Mouse (Mus musculus) heart, embryonic 10.5 days (tissue): ENCODE results near the gene Nr2f2. TPM values are rescaled to one million over a fixed set of nuclear protein-coding genes. Genes with fewer than 3 reads are reported as not detected.

Experiments used
- DNase-seq: peaks from one replicate; pipeline ENCODE4 v3.0.0-alpha.2; 2017; ENCODE audit warnings: low spot score
- H3K27ac ChIP-seq: fragments of 300-500 bp; sonication (generic); 2 replicates; pipeline ENCODE4 v1.5.1; 2016; ENCODE audit warnings: mild to moderate bottlenecking
- H3K27me3 ChIP-seq: fragments of 300-500 bp; sonication (generic); 2 replicates; pipeline ENCODE4 v1.6.1; 2016; ENCODE audit warnings: mild to moderate bottlenecking; ENCODE audit not compliant: poor library complexity, insufficient read depth, severe bottlenecking
- H3K36me3 ChIP-seq: fragments of 300-500 bp; sonication (generic); 2 replicates; pipeline ENCODE4 v1.6.1; 2016; ENCODE audit warnings: mild to moderate bottlenecking, moderate library complexity
- H3K4me1 ChIP-seq: fragments of 300-500 bp; sonication (generic); 2 replicates; pipeline ENCODE4 v1.6.1; 2016; ENCODE audit warnings: mild to moderate bottlenecking
- H3K4me3 ChIP-seq: fragments of 300-500 bp; sonication (generic); 2 replicates; pipeline ENCODE4 v1.5.1; 2016; ENCODE audit warnings: mild to moderate bottlenecking, moderate library complexity
- H3K9me3 ChIP-seq: fragments of 300-500 bp; sonication (generic); 2 replicates; pipeline ENCODE4 v1.6.1; 2016; ENCODE audit warnings: mild to moderate bottlenecking, moderate library complexity
- WGBS: fragments of 180-500 bp; shearing (Covaris S2); methylation state at CpG from one replicate; pipeline ENCODE4 v1.1.7; 2016; 5-methylcytosine and 5-hydroxymethylcytosine counted together
- polyA plus RNA-seq: library from polyadenylated mRNA; unstranded; fragments of >200 nt; fragmentation: Nextera tagmentation; extraction: Ambion mirVana; gene quantifications from 2 replicates; pipeline ENCODE4 v1.2.1, GENCODE M21; 2016

Gene Nr2f2
- polyA plus RNA-seq, 1 experiment from 2014 or later = 48.0 TPM

DNA sequence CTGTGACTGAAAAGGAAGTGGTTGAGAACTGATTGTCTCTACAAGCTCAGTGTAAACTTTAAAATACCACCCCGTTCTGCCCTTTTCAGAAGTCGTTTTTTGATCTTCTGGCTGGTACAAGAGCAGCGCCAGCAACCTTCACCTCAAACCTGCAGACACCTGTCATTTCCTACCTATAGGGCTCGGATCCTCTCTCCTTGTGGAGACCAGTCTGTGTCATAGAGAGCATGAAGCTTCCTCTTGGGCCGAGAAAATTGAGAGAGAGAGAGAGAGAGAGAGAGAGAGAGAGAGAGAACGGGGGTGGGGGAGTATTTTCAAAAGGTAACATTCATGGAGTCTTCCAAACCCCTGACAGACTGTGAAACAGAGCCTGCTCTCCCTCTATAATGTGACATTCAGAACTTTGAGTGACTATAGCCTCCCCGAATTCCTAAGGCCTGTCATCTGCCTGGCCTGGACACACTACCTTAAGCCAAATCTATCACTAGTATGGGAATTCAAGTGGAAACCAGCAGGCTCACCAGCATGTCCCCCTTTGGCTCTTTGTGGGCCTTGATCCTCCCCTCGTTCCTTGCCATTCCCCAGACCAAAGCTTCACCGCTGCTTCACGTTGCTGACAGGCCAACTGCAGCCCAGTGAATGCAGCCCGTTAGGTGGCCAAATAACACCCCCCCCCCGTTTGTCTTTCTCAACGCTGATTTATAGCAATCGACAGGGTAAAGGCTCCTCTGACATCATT is 33.4 kb downstream of the Nr2f2 start:
- Histone ChIP-seq H3K27me3 (peaks cover 99% of the 10 kb centered on the region), H3K27ac (no peak overlapping the region), H3K4me3 (no peak overlapping the region), H3K9me3 (no peaks in the 10 kb centered on the region), H3K36me3 (no peaks in the 10 kb centered on the region), H3K4me1 (peaks cover 36% of the 10 kb centered on the region)
- WGBS = 4% methylated on average over 14 of the region's 14 CpGs
- no peak for DNase-seq

DNA sequence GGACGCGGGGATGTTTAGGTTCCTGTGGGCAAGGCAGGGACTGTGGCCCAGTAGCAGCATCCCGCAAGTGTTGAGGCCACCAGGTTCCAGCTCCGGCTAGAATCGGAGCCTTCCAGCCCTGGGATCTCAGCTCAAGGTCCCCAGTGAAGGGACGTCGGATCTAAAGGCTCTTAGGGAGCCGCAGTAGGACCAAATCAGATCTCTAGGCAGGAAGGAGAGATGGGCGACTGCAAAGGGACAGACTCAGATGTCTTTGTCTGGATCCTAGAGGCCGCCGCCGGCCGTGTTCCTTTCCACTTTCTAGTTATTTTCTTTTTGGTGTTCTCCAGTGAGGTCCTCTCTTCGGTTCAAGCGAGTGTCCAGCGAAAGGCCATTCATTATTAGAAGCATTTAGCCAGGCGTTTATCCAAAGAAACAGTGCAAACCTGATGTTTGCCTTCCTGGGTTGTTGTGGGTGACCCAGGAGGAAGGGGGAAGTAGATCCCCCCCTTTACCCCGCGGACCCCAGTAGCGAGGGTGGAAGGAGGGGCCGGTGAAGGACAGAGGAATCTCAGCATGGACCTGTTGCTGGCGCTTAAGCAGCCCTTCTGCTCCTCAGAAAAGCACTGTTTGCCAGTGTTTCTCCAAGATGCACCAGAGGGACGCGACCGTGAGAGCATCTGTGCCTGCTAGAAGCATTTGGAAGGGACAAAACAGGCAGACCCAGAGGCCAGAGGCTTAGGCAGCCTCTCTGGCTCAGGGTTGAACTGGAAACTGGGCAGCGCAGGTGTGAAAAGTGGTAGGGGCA is 34.3 kb downstream of the Nr2f2 start:
- Histone ChIP-seq H3K36me3 (no peaks in the 10 kb centered on the region), H3K27me3 (peaks cover 99% of the 10 kb centered on the region), H3K27ac (peak overlapping the region; percentile 71; the same call in 1 of the 2 replicates), H3K4me3 (peak overlapping the region; percentile 63), H3K4me1 (peaks cover 27% of the 10 kb centered on the region), H3K9me3 (no peaks in the 10 kb centered on the region)
- DNase-seq = peak; percentile 27
- WGBS = under 1% methylated on average over 26 of the region's 26 CpGs

DNA sequence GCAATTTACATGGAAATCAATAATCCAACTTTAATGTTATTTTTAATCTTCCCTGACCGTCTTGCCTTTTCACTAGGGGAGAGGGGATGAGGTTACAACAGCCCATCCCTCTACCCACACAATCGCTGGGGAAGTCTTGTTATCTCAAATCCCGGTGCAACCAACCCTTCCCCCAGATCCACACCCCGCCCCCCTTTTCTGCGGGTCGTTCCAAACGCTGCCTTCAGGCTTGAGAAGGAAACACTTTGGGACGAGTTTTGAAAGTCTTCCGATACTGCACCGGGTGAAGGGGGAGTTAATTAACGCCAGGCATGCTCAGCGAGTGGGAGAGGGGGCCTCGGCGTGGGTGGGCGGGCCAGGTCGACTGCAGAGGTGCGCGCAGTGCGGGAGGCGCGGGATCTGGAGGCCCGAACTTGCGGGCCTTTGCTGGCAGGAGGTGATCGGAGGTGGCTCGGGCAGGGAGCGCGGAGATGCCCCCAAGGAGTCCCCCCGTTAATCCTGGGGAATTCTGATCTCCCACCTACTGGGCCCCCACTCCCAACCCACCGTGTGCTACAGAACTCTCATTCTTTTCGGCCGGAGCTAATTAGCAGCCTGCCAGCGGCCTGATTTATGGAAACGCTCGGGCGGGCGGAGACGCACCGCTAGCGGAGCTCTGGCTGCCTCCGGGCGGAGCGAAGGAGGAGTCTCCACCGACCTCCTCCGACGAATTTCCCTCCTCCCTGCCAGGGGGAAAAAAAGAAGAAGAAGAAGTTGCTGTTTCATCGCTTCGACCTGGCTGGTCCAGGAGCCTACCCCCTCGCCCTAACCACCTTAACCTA is 35.1 kb downstream of the Nr2f2 start:
- DNase-seq = no peak
- WGBS = under 1% methylated on average over 48 of the region's 48 CpGs
- Histone ChIP-seq H3K27ac (peak overlapping the region; percentile 71), H3K4me1 (peaks cover 28% of the 10 kb centered on the region), H3K27me3 (peaks cover 99% of the 10 kb centered on the region), H3K36me3 (no peaks in the 10 kb centered on the region), H3K4me3 (peak overlapping the region; percentile 63), H3K9me3 (no peaks in the 10 kb centered on the region)

DNA sequence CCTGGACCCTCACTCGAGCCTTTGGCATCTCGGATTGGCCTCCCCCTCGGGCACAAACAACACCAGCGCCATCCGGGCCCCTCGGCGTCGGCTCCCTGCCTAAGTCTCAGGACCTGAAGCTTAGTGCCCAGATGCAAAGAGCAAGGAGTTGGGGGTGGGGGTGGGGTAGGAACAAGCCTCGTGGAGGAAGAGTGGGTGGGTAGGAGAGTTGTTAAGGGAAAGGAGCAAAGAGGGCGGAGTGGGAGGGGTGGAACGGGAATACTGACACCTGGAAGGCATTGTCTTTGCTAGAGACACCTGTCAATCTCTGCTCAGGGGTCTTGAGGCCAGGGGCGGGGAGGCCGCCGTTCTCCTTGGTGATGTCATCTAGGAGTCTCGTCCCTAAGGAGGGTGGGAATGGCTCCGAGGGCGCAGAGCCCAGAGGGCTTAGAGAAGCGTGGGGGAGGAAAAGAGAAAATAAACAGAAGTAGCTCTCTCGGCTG is 35.7 kb downstream of the Nr2f2 start:
- Histone ChIP-seq H3K27me3 (peaks cover 99% of the 10 kb centered on the region), H3K4me1 (peaks cover 32% of the 10 kb centered on the region), H3K36me3 (no peaks in the 10 kb centered on the region), H3K27ac (no peak overlapping the region), H3K9me3 (no peaks in the 10 kb centered on the region), H3K4me3 (peak overlapping the region; percentile 63)
- under 1% methylated on average over 19 of the region's 19 CpGs for WGBS
- DNase-seq = no peak

DNA sequence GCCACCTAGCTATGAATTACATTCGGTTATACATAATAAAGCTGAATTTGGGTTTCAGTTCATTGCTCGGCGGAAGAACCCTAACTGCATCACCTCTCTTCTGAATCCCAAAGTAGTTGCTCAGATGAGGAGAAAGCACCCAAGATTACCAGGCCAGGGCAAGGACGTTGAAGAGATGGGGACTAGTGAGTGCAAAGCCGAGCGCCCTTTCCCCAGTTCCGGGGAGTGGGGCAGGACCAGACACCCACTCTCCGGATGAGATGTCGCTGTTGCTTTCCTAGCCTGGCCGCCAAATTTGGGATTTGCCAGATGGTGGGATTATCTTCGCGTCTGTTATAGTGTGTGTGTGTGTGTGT is 36.4 kb downstream of the Nr2f2 start:
- under 1% methylated on average over 12 of the region's 12 CpGs for WGBS
- Histone ChIP-seq H3K36me3 (no peaks in the 10 kb centered on the region), H3K27me3 (peaks cover 99% of the 10 kb centered on the region), H3K4me3 (peak overlapping the region; percentile 63; the same call in 1 of the 2 replicates), H3K4me1 (peaks cover 38% of the 10 kb centered on the region), H3K9me3 (no peaks in the 10 kb centered on the region), H3K27ac (no peak overlapping the region)
- DNase-seq = no peak

DNA sequence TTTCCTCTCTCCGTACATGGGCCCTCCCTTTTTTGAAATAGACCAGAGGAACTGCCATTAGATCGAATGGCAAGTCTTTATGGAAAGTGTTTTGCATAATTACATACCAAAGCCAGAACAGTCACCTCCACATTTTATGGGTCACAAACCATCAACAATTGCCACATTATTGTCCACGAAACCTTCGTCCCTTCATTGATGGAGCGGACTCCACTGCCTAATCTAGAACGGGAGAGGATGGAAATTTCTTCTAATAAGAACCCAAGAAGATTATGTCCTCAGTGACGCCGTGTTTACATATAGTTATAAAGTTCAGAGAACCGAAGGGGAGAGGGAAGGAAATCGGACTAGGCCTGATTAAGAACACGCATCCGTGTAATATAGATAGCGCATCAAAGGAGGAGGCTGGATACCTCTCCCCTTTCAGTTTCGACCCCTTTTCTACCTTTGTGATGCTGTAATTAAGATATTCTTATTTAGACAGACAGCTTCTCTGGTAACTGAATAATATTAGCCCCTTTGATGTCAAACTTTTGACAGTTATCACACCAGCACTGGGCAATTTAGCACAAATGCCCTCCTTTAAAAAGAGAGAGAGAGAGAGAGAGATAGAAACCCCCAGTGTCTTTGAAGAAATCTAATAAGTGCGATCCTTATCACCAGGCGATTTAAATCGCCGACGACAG is 36.9 kb downstream of the Nr2f2 start:
- H3K4me1 ChIP-seq = peaks cover 35% of the 10 kb centered on the region
- no peak for DNase-seq
- H3K27ac ChIP-seq = no peak overlapping the region
- WGBS = 4% methylated on average over 19 of the region's 19 CpGs
- H3K4me3 ChIP-seq = no peak overlapping the region
- H3K27me3 ChIP-seq = peaks cover 99% of the 10 kb centered on the region
- H3K9me3 ChIP-seq = no peaks in the 10 kb centered on the region
- no peaks in the 10 kb centered on the region for H3K36me3 ChIP-seq

DNA sequence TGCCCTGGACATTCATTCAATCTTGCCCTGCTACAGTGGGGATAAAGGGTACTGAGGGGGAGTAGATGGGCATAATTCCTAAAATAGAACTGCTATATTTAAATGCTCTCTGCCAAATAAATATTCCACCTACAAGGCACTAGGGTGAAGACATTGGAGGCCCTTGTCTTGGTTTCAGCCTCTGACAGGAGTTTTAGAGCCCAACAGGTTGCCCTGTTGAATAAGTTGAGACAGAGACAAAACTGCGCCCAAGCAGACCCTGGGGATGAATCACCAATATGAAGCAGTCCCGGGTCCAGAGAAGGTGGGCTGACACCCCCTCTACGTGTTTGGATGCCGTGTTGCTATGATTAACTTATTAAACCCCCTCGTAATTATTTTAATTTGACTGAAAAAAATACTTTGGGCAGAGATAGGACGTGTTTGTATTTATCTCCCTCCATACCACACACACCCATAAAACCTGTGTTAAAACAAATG is 37.5 kb downstream of the Nr2f2 start:
- no peaks in the 10 kb centered on the region for H3K9me3 ChIP-seq
- no peaks in the 10 kb centered on the region for H3K36me3 ChIP-seq
- H3K27me3 ChIP-seq = peaks cover 99% of the 10 kb centered on the region
- H3K4me3 ChIP-seq = no peak overlapping the region
- WGBS = 5% methylated on average over 6 of the region's 6 CpGs
- H3K27ac ChIP-seq = no peak overlapping the region
- peaks cover 33% of the 10 kb centered on the region for H3K4me1 ChIP-seq
- DNase-seq = no peak

DNA sequence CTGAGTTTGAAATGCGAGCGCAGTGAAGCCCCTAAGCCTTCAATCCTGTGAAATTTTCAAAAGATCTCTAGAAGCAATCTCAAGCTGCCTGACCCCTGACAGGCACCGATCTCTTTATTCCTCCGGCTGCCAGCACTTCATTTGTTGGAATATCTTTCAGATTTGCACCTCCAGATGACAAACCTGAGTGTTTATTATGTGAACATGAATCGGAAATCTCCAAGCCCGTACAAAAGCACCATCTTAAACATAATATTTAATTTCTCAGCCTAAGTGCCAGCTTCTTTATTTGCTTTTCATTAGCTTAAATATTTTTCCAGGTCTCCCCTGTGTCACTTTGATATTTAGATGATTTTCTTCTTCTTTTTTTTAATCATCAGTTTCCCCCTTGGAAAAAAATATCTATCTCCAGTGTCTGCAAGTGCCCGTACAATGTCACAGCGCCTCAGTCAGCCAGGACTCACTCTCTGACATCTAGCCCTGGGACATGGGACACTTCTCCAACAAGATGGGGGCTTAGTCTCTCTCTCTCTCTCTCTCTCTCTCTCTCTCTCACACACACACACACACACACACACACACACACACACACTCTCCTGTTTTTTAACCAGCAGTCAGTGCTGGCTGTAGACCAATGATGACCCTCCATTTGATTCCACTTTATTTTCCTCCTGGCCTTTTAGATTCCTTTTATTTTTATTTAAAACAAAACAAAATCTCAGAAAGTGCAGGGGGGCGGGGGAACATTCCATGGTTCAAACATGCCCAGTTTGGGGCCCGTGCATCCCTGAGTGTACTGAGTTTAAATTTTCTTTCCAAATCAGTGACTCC is 38.1 kb downstream of the Nr2f2 start:
- Histone ChIP-seq H3K36me3 (no peaks in the 10 kb centered on the region), H3K9me3 (no peaks in the 10 kb centered on the region), H3K4me1 (peaks cover 33% of the 10 kb centered on the region), H3K4me3 (no peak overlapping the region), H3K27ac (no peak overlapping the region), H3K27me3 (peaks cover 99% of the 10 kb centered on the region)
- 5% methylated on average over 10 of the region's 10 CpGs for WGBS
- DNase-seq = no peak

DNA sequence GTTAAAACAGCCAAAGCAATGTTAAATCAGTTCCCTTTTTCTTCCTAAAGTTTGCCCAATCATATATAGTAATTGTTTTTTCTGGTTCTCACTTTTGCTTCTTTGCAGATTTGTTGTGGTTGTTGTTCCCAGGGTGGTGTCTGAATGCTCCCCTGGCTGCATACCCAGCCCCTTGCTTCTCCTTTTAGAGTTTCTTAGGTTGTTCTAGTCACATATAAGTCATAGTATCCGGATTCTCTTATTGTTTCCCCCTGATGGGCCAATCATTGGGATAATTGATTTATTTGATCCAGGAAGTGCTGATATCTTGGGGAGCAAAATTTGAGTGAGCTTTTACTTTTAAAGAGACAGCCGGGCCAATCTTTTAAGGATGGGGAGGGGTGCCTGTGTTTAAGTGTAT is 39.3 kb downstream of the Nr2f2 start:
- DNase-seq = no peak
- Histone ChIP-seq H3K4me3 (no peak overlapping the region), H3K4me1 (peaks cover 28% of the 10 kb centered on the region), H3K36me3 (no peaks in the 10 kb centered on the region), H3K27me3 (peaks cover 99% of the 10 kb centered on the region), H3K27ac (no peak overlapping the region), H3K9me3 (no peaks in the 10 kb centered on the region)
- WGBS = 9% methylated on average over 2 of the region's 2 CpGs

DNA sequence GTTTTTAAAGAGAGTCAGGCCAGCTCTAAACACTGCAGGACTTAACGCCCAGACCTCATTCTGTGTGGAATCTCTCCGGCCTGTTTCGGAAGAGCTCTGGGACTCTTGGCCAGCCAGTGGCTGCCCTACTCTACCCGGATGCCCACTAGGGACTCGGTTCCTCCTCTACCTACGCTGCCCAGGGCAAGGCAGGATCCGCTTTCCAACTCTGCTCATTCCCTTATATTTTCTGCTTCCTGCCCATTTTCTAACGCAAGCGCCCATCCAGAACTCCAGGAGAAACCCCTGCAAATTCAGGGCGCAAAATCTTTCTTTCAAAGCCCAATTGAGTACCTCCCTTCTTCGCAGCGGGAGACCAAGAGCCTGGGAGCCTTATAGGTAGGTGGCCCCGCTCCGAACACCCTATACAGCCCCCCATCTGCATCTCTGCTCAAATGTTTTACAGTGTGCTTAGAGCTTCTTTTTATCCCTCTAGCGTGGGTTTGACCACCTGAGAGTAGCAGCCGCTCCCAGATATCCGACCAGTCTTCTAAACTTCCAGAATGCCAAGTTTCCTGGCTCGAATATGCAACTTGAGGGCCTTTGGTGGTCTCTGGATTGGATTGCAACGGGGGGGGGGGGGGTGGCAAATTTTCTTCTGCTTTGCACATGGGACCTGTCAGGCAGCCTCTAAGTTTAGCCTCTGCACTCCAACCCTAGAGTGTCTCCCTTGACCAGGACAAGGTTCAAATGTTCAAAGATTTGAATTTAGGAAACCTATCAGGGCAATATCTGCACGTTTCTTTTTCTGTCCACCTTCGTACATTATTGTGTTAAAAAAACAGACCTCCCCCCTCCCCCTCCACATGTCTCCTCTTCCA is 40.1 kb downstream of the Nr2f2 start:
- Histone ChIP-seq H3K4me1 (peaks cover 21% of the 10 kb centered on the region), H3K27me3 (peaks cover 99% of the 10 kb centered on the region), H3K9me3 (no peaks in the 10 kb centered on the region), H3K27ac (no peak overlapping the region), H3K4me3 (peak overlapping the region; percentile 36; the same call in 1 of the 2 replicates), H3K36me3 (no peaks in the 10 kb centered on the region)
- DNase-seq = no peak
- 2% methylated on average over 21 of the region's 21 CpGs for WGBS

DNA sequence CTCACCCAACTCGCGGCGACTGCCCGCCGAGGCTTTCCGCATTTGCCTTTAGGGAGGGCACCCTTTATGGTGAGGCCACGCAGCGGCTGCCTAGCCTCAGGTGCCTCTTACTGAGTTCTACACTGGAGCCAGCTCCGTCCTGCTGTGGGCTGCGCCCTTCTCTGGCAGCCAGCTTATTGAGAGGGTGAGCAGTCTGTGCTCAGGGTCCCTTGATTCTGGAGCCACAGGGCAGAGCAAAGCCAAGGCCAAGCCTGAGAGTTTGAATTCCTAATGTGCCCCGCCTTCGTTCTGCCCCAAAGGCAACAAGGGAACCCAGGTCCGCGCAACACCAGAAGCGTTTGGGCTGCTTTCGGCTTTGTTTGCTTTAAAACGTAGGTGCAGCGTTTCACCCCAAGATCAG is 41.2 kb downstream of the Nr2f2 start:
- under 1% methylated on average over 18 of the region's 18 CpGs for WGBS
- H3K36me3 ChIP-seq = no peaks in the 10 kb centered on the region
- H3K27me3 ChIP-seq = peaks cover 97% of the 10 kb centered on the region
- H3K4me3 ChIP-seq = peak overlapping the region; percentile 36
- DNase-seq = no peak
- no peaks in the 10 kb centered on the region for H3K9me3 ChIP-seq
- no peak overlapping the region for H3K27ac ChIP-seq
- H3K4me1 ChIP-seq = peaks cover 12% of the 10 kb centered on the region; the same call in 1 of the 2 replicates
